Mouse (Mus musculus) embryo, embryonic 11.5 days (tissue): ENCODE results near the gene Slc44a2.
"Not testable (repeated sequence)": the region's sequence is repeated elsewhere in the genome, so short reads cannot be mapped to it uniquely, and the experiment has no call there.

Source experiments
- DNase-seq: peaks from one replicate; pipeline ENCODE4 v3.0.0-alpha.2; 2012; ENCODE audit warnings: low read depth, low spot score

Slc44a2 gene

GRCm38 (mm10) chr9:21320619-21321512, at the start of gene Slc44a2:
TSS of gene Slc44a2 (plus strand) at chr9:21320698.
- peak; percentile 76 for DNase-seq

GRCm38 (mm10) chr9:21272391-21272790, 48.1 kb upstream of the Slc44a2 start:
- no peak for DNase-seq

GRCm38 (mm10) chr9:21273094-21273493, 47.4 kb upstream of the Slc44a2 start:
- no peak for DNase-seq

- DNase-seq: no peak
These were observed 46.8 kb upstream of the Slc44a2 start for GRCm38 (mm10) chr9:21273520-21274228.

GRCm38 (mm10) chr9:21274336-21274735, 46.2 kb upstream of the Slc44a2 start:
- DNase-seq: no peak

- DNase-seq: no peak
These were observed 45.3 kb upstream of the Slc44a2 start for GRCm38 (mm10) chr9:21275013-21275710.

GRCm38 (mm10) chr9:21275727-21276126, 44.8 kb upstream of the Slc44a2 start:
- no peak for DNase-seq

GRCm38 (mm10) chr9:21276307-21276706, 44.2 kb upstream of the Slc44a2 start:
- no peak for DNase-seq

GRCm38 (mm10) chr9:21277776-21278175, 42.7 kb upstream of the Slc44a2 start:
- DNase-seq: no peak

- DNase-seq: no peak
These were observed 36.9 kb upstream of the Slc44a2 start for GRCm38 (mm10) chr9:21283591-21283990.

GRCm38 (mm10) chr9:21283994-21284393, 36.5 kb upstream of the Slc44a2 start:
- no peak for DNase-seq

GRCm38 (mm10) chr9:21286753-21287152, 33.7 kb upstream of the Slc44a2 start:
- no peak for DNase-seq

- DNase-seq: peak; percentile 95
These were observed 32.7 kb upstream of the Slc44a2 start, which contains the start of gene Kri1 for GRCm38 (mm10) chr9:21287571-21288402. TSS of gene Kri1 (minus strand) at chr9:21287969.

- no peak for DNase-seq
These were observed 31.8 kb upstream of the Slc44a2 start for GRCm38 (mm10) chr9:21288404-21289336.

- DNase-seq: no peak
These were observed 31.2 kb upstream of the Slc44a2 start for GRCm38 (mm10) chr9:21289337-21289671.

GRCm38 (mm10) chr9:21290589-21290988, 29.9 kb upstream of the Slc44a2 start:
- DNase-seq: no peak

GRCm38 (mm10) chr9:21291022-21291787, 29.3 kb upstream of the Slc44a2 start, which contains the start of gene Cdkn2d:
TSS of gene Cdkn2d (minus strand) at chr9:21291407.
- DNase-seq: peak; percentile 100

- DNase-seq: not testable (repeated sequence)
These were observed 28.6 kb upstream of the Slc44a2 start for GRCm38 (mm10) chr9:21291868-21292267.

- no peak for DNase-seq
These were observed 28.2 kb upstream of the Slc44a2 start for GRCm38 (mm10) chr9:21292271-21292670.
